Mouse (Mus musculus): ENCODE measurements at regions not wholly inside any gene's neighbourhood (a gene's known extent, or its start where the extent isn't known, plus 50 kb on each side); places are given as distances from the start of the nearest gene placed in this dataset.

DNA sequence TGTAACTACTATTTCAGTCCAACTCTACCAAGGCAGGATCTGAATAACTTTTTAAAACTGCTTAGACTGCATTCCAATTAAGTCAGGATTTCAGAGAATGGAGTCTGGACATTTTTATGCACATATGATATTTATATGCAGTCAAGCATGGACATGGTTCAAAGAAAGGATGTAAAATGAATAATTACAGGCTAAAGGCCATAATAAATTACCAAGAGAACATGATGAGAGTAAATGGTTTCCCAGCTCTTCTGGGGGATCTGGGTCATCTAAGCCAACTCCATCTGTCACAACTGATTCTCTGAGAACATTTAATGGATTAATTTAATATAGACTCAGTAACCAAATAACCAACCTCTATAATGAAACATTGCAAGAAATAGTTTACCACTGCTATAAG is 77.9 kb upstream of the P3h2 start:
- TF ChIP-seq CTCF (conservative IDR thresholded peaks at IDR 0.05; ENCODE audit: insufficient read depth, insufficient read length, low read depth, low read length) (no peak), POLR2A (IDR thresholded peaks at IDR 0.05; ENCODE audit: low read depth, low read length) (no peak)
